Comparison of ENCODE assay signal across 11 mouse cellular contexts in genomic region chr8:87539829-87540394, GRCm38 (mm10). TPM values are rescaled to one million over a fixed set of nuclear protein-coding genes. Genes with fewer than 3 reads are reported as not detected.
A peak's percentile ranks its signal among the peaks of the same experiment; 100 is the strongest.
DNase-seq lines count a peak whose midpoint lies in the region; ATAC-seq lines count a peak whose summit lies in the region.
"Had no signal": no experiment of that assay in that cellular context is flagged by ENCODE, and none has a peak within 500 bp of the region (broad histone marks: within the 10 kb centered on the region; RNA-seq: fewer than 3 reads in every experiment).

No protein-coding gene starts in this region.

- peak; percentile 3 for DNase-seq in WW6 (ENCODE audit: low read depth, low spot score)
- DNase-seq in embryonic facial prominence, embryonic 10.5 days (ENCODE audit: low spot score): peak; percentile 20
- DNase-seq in hindbrain, embryonic 14.5 days (ENCODE audit: low spot score): peak; percentile 54
- no peak for DNase-seq in midbrain, embryonic 11.5 days (ENCODE audit: low spot score, missing footprints)
- no peak for DNase-seq in spleen, postnatal 36 days (ENCODE audit: low spot score in 2 of 2)
- no peak for DNase-seq in urinary bladder, postnatal 4 days (ENCODE audit: low spot score in 2 of 2)
- no peak for DNase-seq in thymus, postnatal 25 days
- DNase-seq in kidney, postnatal 36 days: no peak
- DNase-seq: gastrocnemius, adult 2 months; liver, embryonic 13.5 days had no signal

- H3K27me3 ChIP-seq in embryonic facial prominence, embryonic 10.5 days (replicated peaks; ENCODE audit: low read depth, poor library complexity, severe bottlenecking): peaks cover 26% of the 10 kb centered on the region
- 0 out of 2 replicates have a peak, but pooled peaks cover 5% of the 10 kb centered on the region for H3K27me3 ChIP-seq in hindbrain, embryonic 14.5 days (ENCODE audit: control insufficient read depth, insufficient read depth, low read length)
- H3K27me3 ChIP-seq in midbrain, embryonic 11.5 days (ENCODE audit: control insufficient read depth, insufficient read depth, low read length): no peaks in the 10 kb centered on the region
- H3K27me3 ChIP-seq: liver, embryonic 13.5 days had no signal

- 13% methylated on average over 15 of the region's 15 CpGs for WGBS in embryonic facial prominence, embryonic 10.5 days
- WGBS in hindbrain, embryonic 14.5 days: 12% methylated on average over 15 of the region's 15 CpGs
- WGBS in midbrain, embryonic 11.5 days: 22% methylated on average over 15 of the region's 15 CpGs

- H3K9me3 ChIP-seq in embryonic facial prominence, embryonic 10.5 days: 0 out of 2 replicates have a peak, but pooled peaks cover 6% of the 10 kb centered on the region
- H3K9me3 ChIP-seq in hindbrain, embryonic 14.5 days (ENCODE audit: control insufficient read depth, low read length): no peaks in the 10 kb centered on the region
- no peaks in the 10 kb centered on the region for H3K9me3 ChIP-seq in midbrain, embryonic 11.5 days (ENCODE audit: control insufficient read depth, low read length)
- H3K9me3 ChIP-seq: liver, embryonic 13.5 days had no signal

- H3K4me1 ChIP-seq in embryonic facial prominence, embryonic 10.5 days: peaks cover 19% of the 10 kb centered on the region
- 0 out of 2 replicates have a peak, but pooled peaks cover 10% of the 10 kb centered on the region for H3K4me1 ChIP-seq in hindbrain, embryonic 14.5 days (replicated peaks; ENCODE audit: control insufficient read depth, insufficient read depth, low read length)
- peaks cover 2% of the 10 kb centered on the region; the same call in 1 of the 2 replicates for H3K4me1 ChIP-seq in midbrain, embryonic 11.5 days (ENCODE audit: control insufficient read depth, insufficient read depth, low read length)
- H3K4me1 ChIP-seq: liver, embryonic 13.5 days had no signal

- no peak overlapping the region for H3K27ac ChIP-seq in embryonic facial prominence, embryonic 10.5 days (replicated peaks)
- H3K27ac ChIP-seq in hindbrain, embryonic 14.5 days: no peak overlapping the region
- no peak overlapping the region for H3K27ac ChIP-seq in midbrain, embryonic 11.5 days (ENCODE audit: low read depth, low read length)
- H3K27ac ChIP-seq: gastrocnemius, adult 2 months; liver, embryonic 13.5 days had no signal

- H3K9ac ChIP-seq in hindbrain, embryonic 14.5 days: peak overlapping the region; percentile 28; the same call in 1 of the 2 replicates
- H3K9ac ChIP-seq in midbrain, embryonic 11.5 days (ENCODE audit: low read length): no peak overlapping the region
- H3K9ac ChIP-seq: liver, embryonic 13.5 days had no signal

- H3K4me3 ChIP-seq in embryonic facial prominence, embryonic 10.5 days: 0 out of 2 replicates have a peak overlapping the region, but pooled peaks have one; percentile 9
- H3K4me3 ChIP-seq in hindbrain, embryonic 14.5 days (replicated peaks; ENCODE audit: low read length): 0 out of 2 replicates have a peak overlapping the region, but pooled peaks have one; percentile 3
- no peak overlapping the region for H3K4me3 ChIP-seq in midbrain, embryonic 11.5 days (ENCODE audit: low read depth, low read length)
- H3K4me3 ChIP-seq: gastrocnemius, adult 2 months; liver, embryonic 13.5 days had no signal

- ATAC-seq in hindbrain, embryonic 14.5 days (ENCODE audit: low FRiP score): peak; percentile 72
- ATAC-seq in midbrain, embryonic 11.5 days (ENCODE audit: low FRiP score): 0 out of 2 replicates have a peak, but pooled peaks have one; percentile 19

- H3K36me3 ChIP-seq in embryonic facial prominence, embryonic 10.5 days (replicated peaks): no peaks in the 10 kb centered on the region
- no peaks in the 10 kb centered on the region for H3K36me3 ChIP-seq in hindbrain, embryonic 14.5 days (replicated peaks; ENCODE audit: control insufficient read depth, insufficient read depth)
- no peaks in the 10 kb centered on the region for H3K36me3 ChIP-seq in midbrain, embryonic 11.5 days (ENCODE audit: control insufficient read depth, insufficient read depth, low read length)
- H3K36me3 ChIP-seq: liver, embryonic 13.5 days had no signal

- peak overlapping the region; percentile 47 for H3K4me2 ChIP-seq in hindbrain, embryonic 14.5 days (replicated peaks)
- peak overlapping the region; percentile 15; the same call in 1 of the 2 replicates for H3K4me2 ChIP-seq in midbrain, embryonic 11.5 days
- H3K4me2 ChIP-seq: liver, embryonic 13.5 days had no signal

RNA-seq across cellular contexts. Expression of gene 4933402J07Rik, which starts 23.7 kb away (rescaled TPM):
- not detected in 2 replicates for polyA plus RNA-seq in embryonic facial prominence, embryonic 10.5 days (2016; fragmentation: Nextera tagmentation; extraction: Ambion mirVana)
- not detected in 2 replicates for polyA plus RNA-seq in hindbrain, embryonic 14.5 days (2014; fragmentation: Nextera tagmentation; extraction: Ambion mirVana)
- polyA plus RNA-seq in midbrain, embryonic 11.5 days (2014; fragmentation: Nextera tagmentation; extraction: Ambion mirVana): not detected in 2 replicates
- polyA plus RNA-seq: liver, embryonic 13.5 days; spleen, adult 2 months had no signal

Comparison
In these comparisons a context has a peak if more than half of its experiments do, and no peak if none do; other contexts are left out.
1. DNase-seq: peak in WW6 (single experiment), embryonic facial prominence, embryonic 10.5 days (single experiment) and hindbrain, embryonic 14.5 days (single experiment); none in midbrain, embryonic 11.5 days (single experiment), spleen, postnatal 36 days (0 of 2), urinary bladder, postnatal 4 days (0 of 2), thymus, postnatal 25 days (single experiment) and kidney, postnatal 36 days (0 of 2).